Mouse (Mus musculus) embryonic facial prominence, embryonic 12.5 days (tissue): Measurements from ENCODE around the gene Plscr3. TPM values are rescaled to one million over a fixed set of nuclear protein-coding genes. Genes with fewer than 3 reads are reported as not detected.

Experiments used
- ATAC-seq: fragments of 200-750 bp; cut with Nextera tagmentation; 2 replicates; pipeline ENCODE4 v1.8.0; 2017; ENCODE audit not compliant: insufficient number of reproducible peaks, insufficient read depth, low FRiP score, low TSS enrichment
- H3K27ac ChIP-seq: fragments of 300-500 bp; sonication (generic); 2 replicates; pipeline ENCODE4 v1.5.1; 2016; ENCODE audit warnings: mild to moderate bottlenecking
- H3K27me3 ChIP-seq: fragments of 300-500 bp; sonication (generic); 2 replicates; pipeline ENCODE4 v1.6.1; 2016; ENCODE audit warnings: mild to moderate bottlenecking, moderate library complexity
- H3K36me3 ChIP-seq: fragments of 300-500 bp; sonication (generic); 2 replicates; pipeline ENCODE4 v1.6.1; 2016; ENCODE audit warnings: mild to moderate bottlenecking
- H3K4me1 ChIP-seq: fragments of 300-500 bp; sonication (generic); 2 replicates; pipeline ENCODE4 v1.6.1; 2016
- H3K4me2 ChIP-seq: fragments of 300-500 bp; sonication (generic); replicated peaks from 2 replicates; pipeline ENCODE4 v1.6.1; 2016; ENCODE audit warnings: mild to moderate bottlenecking, moderate library complexity
- H3K4me3 ChIP-seq: fragments of 300-500 bp; sonication (generic); 2 replicates; pipeline ENCODE4 v1.5.1; 2016; ENCODE audit warnings: mild to moderate bottlenecking
- H3K9ac ChIP-seq: fragments of 300-500 bp; sonication (generic); 2 replicates; pipeline ENCODE4 v1.6.1; 2016; ENCODE audit warnings: mild to moderate bottlenecking, moderate library complexity
- H3K9me3 ChIP-seq: fragments of 300-500 bp; sonication (generic); 2 replicates; pipeline ENCODE4 v1.6.1; 2016; ENCODE audit warnings: mild to moderate bottlenecking, moderate library complexity
- WGBS: fragments of 180-500 bp; shearing (Covaris S2); methylation state at CpG from one replicate; pipeline ENCODE4 v1.1.7; 2016; 5-methylcytosine and 5-hydroxymethylcytosine counted together
- polyA plus RNA-seq: library from polyadenylated mRNA; unstranded; fragments of >200 nt; fragmentation: Nextera tagmentation; extraction: Ambion mirVana; gene quantifications from 2 replicates; pipeline ENCODE4 v1.2.1, GENCODE M21; 2016

Gene Plscr3
- 122 and 127 TPM in 2 replicates for polyA plus RNA-seq

DNA sequence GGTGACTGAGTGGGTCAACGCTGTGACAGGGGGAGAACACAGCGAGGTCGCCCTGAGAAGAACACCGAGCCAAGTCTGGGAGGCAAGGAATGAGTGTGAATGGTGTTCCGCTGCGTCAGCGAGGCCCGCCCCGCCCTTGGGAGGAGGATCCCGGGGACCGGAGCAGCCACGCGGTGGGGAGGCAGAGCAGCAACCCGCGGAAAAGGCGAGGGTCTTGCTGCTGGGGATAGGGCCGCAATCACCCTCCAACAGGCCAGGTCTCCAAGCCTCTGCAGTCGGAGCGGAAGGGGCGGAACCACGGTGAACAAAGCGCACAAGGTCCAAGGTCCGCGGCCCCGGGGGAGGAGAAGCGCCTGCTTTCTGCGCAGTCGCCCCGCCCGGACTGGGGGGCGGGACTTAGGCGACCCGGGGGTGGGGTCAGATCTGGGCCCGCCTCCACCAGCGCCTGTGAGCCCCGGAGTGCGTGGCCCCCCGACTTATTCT, at the start of gene Plscr3:
Plscr3 (plus strand) TSS at position 179 of the 483 bp plus-strand sequence.
- under 1% methylated on average over 34 of the region's 38 CpGs for WGBS
- Histone ChIP-seq H3K4me1 (peaks cover 23% of the 10 kb centered on the region), H3K36me3 (peaks cover 37% of the 10 kb centered on the region), H3K27me3 (no peaks in the 10 kb centered on the region), H3K4me3 (peak within 1 kb of the TSS; percentile 70), H3K4me2 (peak within 1 kb of the TSS; percentile 86), H3K9ac (peak within 1 kb of the TSS; percentile 83), H3K9me3 (no peaks in the 10 kb centered on the region), H3K27ac (peak within 1 kb of the TSS; percentile 96)
- peak; percentile 78 for ATAC-seq

DNA sequence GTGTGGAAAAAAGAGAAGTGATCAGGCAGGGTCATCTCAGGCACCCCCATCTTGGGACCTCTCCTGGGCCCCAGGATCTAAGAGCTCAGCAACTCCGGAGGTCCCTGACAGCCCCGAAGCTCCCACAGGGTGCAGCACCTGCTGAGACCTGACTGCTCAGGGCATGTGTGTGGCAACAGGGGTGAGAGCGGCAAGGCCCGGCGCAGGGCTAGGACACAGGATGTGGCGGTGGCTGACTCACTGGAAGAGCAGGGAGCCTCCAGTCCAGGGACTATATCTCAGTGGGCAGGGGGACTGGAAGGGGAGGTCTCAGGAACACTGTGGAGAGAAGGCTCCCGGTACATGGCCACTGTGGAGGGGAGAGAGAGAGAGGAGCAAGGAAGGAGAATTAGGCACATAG, 48.3 kb upstream of the Plscr3 start:
- Histone ChIP-seq H3K4me2 (no peak overlapping the region), H3K36me3 (no peaks in the 10 kb centered on the region), H3K9me3 (no peaks in the 10 kb centered on the region), H3K27me3 (peaks cover 60% of the 10 kb centered on the region), H3K9ac (no peak overlapping the region), H3K27ac (no peak overlapping the region), H3K4me1 (peaks cover 34% of the 10 kb centered on the region), H3K4me3 (no peak overlapping the region)
- no peak for ATAC-seq
- 68% methylated on average over 7 of the region's 7 CpGs for WGBS

DNA sequence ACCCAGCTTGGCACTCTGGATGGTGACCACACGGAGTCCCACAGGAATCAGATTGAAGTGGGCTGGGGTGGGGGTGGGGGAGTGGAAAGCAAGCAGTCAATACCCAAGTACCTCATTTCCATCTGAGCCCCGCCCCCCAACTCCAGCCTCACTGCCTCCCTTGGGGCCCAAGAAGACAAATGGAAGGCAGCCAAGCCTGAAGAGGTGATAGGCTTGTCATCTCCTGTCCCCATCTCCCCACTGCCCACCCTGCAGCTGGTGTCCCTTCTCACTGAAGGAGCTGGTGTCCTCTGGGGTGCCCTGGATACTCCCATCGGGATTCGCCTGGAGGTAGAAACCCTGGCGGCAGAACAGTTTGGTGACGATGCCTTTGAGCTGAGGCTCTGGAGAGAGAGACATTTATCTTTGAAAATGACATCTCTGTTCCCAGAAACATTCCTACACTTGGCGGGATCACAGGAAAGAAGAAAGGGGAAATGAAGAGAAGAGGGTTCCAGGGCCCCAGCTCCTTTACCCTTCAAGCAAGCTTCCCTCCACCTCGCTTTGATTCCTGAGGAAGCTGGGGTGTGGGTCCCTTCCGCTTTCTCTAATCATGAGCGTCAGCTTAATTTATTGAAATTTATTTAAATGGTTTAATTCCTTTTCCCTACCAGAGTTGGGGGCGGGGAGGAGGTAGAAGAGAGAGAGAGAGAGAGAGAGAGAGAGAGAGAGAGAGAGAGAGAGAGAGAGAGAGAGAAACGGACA, 46.6 kb upstream of the Plscr3 start:
- Histone ChIP-seq H3K9me3 (no peaks in the 10 kb centered on the region), H3K36me3 (no peaks in the 10 kb centered on the region), H3K4me2 (peak overlapping the region; percentile 90), H3K4me3 (peak overlapping the region; percentile 57), H3K27ac (peak overlapping the region; percentile 83; the same call in 1 of the 2 replicates), H3K4me1 (peaks cover 50% of the 10 kb centered on the region), H3K27me3 (peaks cover 67% of the 10 kb centered on the region), H3K9ac (no peak overlapping the region; the same call in 1 of the 2 replicates)
- WGBS: 23% methylated on average over 11 of the region's 12 CpGs
- ATAC-seq: no peak

DNA sequence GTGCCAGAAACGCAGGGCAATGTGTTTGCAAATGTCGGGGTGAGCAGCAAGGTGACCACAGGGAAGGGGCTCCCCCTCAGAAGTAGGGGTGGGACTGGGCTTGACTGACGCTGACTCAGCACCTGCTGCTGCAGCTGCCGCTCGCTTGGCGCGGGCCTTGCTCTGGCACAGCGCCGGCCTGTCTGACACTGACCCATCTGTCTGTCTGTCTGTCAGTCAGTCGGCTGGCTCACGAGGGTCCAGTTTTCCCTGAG, 46.1 kb upstream of the Plscr3 start:
- Histone ChIP-seq H3K4me3 (peak overlapping the region; percentile 57), H3K9me3 (no peaks in the 10 kb centered on the region), H3K27me3 (peaks cover 72% of the 10 kb centered on the region), H3K27ac (peak overlapping the region; percentile 83), H3K4me1 (peaks cover 55% of the 10 kb centered on the region), H3K4me2 (peak overlapping the region; percentile 90), H3K36me3 (no peaks in the 10 kb centered on the region), H3K9ac (peak overlapping the region; percentile 68)
- 0% methylated on average over 11 of the region's 11 CpGs for WGBS
- 0 out of 2 replicates have a peak, but pooled peaks have one; percentile 23 for ATAC-seq

DNA sequence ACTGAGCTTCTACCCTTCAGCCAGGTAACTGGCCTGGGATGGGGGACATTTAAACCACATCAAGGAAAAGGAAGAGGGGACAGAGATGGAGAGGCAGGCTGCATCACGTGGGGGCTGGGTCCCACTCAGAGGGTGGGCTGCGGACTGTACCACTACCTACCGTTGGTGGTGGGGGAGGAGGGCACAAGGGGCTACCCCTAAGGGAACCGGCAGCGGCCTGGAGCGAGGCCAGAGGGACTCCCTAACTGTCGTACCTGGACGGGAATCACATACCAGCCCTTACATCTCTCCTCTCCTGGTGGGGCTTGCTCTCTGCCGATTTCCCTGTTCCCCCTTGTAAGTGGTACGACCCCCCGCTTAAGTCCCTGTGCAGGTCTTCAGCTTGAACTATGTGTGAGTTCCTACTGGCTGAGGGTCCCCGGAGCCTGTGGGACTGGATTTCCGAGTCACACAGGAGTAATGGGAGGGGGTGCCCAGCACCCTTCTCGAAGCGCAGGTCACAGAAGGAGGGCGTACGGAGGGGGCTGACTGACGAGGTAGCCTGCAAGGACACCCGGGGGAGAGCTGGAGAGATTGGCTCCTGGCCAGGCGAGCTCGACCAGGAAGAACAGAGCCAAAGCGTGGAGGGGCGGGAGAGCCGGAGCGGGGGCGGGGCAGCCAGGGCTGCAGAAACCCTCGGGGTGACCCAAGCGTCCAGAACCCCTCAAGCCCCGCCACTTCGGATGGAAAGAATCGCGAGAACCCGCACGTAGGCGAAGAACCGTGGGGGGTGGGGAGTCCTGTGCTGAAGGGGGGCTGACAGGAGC, 45.6 kb upstream of the Plscr3 start:
- ATAC-seq: peak; percentile 74
- Histone ChIP-seq H3K9me3 (no peaks in the 10 kb centered on the region), H3K4me1 (peaks cover 54% of the 10 kb centered on the region), H3K27me3 (peaks cover 77% of the 10 kb centered on the region), H3K4me2 (peak overlapping the region; percentile 90), H3K36me3 (no peaks in the 10 kb centered on the region), H3K27ac (peak overlapping the region; percentile 83), H3K4me3 (peak overlapping the region; percentile 57), H3K9ac (peak overlapping the region; percentile 68)
- under 1% methylated on average over 36 of the region's 36 CpGs for WGBS

DNA sequence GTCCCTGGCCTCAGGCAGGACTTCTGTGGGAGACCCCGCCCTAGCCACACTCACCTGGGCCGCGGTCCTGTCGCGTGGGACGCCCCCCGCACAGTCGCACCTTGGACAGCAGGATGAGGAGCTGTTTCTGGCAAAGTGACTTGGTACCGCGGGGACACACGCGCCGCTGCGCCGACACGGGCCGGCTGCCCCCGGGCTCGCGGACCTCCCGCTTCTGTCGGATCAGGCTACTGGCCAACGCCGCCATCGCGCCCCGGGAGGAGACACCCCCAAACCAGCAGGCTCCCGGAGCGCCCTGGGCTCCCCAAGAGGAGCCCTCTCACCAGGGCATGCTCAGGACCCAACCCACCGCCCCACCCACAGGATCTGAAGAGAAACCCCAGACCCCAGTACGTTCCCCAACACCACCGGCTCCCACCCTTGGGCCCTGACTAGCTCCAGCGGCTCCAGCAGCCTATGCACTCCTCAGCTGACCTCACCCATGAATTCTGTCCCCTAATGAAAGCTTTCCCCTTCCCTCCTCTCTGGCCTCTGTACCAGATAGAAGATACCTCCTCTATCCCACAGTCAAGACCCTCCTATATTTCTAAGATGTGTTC, 44.7 kb upstream of the Plscr3 start, which contains the start of gene Fgf11:
Fgf11 (minus strand) TSS at position 479 of the 599 bp plus-strand sequence.
- no peak for ATAC-seq
- Histone ChIP-seq H3K4me1 (peaks cover 50% of the 10 kb centered on the region), H3K9me3 (no peaks in the 10 kb centered on the region), H3K27ac (peak within 1 kb of the TSS; percentile 83), H3K4me2 (peak within 1 kb of the TSS; percentile 90), H3K36me3 (no peaks in the 10 kb centered on the region), H3K9ac (peak within 1 kb of the TSS; percentile 68), H3K27me3 (peaks cover 78% of the 10 kb centered on the region), H3K4me3 (peak within 1 kb of the TSS; percentile 57)
- under 1% methylated on average over 33 of the region's 33 CpGs for WGBS

DNA sequence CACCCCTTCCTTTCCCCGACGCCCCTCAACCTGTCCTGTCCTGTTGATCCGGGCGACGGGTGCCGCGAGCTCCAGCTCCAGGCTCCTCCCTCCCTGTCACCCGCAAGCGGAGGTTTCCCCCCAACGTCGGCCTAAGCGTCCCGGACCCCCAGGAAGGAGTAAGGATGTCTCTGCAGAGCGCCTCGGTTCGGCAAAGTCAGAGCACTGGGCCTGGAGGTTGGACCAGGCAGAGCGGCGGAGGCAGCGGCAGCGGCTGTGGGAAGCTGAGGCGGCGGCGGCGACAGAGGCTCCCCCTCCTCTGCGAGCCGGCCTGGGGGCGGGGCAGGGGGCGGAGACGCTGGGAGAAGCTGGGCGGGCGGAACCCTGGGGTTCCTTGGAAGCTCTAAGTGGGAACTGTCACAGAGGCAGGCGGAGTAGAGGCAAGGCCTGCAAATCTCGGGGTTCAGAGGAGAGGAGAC, 43.5 kb upstream of the Plscr3 start:
- WGBS: 1% methylated on average over 33 of the region's 33 CpGs
- no peaks in the 10 kb centered on the region for H3K36me3 ChIP-seq
- peaks cover 68% of the 10 kb centered on the region for H3K27me3 ChIP-seq
- peak overlapping the region; percentile 90 for H3K4me2 ChIP-seq
- H3K27ac ChIP-seq: no peak overlapping the region
- H3K9ac ChIP-seq: peak overlapping the region; percentile 62
- peaks cover 50% of the 10 kb centered on the region for H3K4me1 ChIP-seq
- H3K4me3 ChIP-seq: peak overlapping the region; percentile 57
- ATAC-seq: no peak
- no peaks in the 10 kb centered on the region for H3K9me3 ChIP-seq

DNA sequence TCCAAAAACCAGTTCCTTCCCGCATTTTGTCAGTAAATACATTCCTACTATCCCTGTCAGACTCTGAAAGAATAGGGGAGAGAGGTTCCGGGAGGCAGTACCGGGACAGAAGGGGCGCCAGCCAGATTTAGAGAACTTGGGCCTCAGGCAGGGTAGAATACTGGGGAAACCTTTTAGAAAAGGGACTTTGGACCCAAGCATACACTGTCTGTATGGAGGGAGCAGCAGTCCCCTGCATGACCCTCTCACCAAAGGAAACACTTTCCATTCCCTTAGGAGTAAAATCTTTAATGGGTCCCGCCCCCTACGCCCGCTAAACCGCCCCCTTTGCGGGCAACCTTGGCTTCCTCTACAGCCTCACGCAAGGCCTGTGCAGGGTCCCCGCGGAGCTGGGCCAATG, 42.8 kb upstream of the Plscr3 start:
- H3K27ac ChIP-seq: no peak overlapping the region
- peaks cover 62% of the 10 kb centered on the region for H3K27me3 ChIP-seq
- H3K9me3 ChIP-seq: no peaks in the 10 kb centered on the region
- peak overlapping the region; percentile 90 for H3K4me2 ChIP-seq
- H3K4me1 ChIP-seq: peaks cover 50% of the 10 kb centered on the region
- H3K36me3 ChIP-seq: no peaks in the 10 kb centered on the region
- WGBS: under 1% methylated on average over 12 of the region's 12 CpGs
- H3K4me3 ChIP-seq: peak overlapping the region; percentile 42
- peak overlapping the region; percentile 52 for H3K9ac ChIP-seq
- no peak for ATAC-seq

DNA sequence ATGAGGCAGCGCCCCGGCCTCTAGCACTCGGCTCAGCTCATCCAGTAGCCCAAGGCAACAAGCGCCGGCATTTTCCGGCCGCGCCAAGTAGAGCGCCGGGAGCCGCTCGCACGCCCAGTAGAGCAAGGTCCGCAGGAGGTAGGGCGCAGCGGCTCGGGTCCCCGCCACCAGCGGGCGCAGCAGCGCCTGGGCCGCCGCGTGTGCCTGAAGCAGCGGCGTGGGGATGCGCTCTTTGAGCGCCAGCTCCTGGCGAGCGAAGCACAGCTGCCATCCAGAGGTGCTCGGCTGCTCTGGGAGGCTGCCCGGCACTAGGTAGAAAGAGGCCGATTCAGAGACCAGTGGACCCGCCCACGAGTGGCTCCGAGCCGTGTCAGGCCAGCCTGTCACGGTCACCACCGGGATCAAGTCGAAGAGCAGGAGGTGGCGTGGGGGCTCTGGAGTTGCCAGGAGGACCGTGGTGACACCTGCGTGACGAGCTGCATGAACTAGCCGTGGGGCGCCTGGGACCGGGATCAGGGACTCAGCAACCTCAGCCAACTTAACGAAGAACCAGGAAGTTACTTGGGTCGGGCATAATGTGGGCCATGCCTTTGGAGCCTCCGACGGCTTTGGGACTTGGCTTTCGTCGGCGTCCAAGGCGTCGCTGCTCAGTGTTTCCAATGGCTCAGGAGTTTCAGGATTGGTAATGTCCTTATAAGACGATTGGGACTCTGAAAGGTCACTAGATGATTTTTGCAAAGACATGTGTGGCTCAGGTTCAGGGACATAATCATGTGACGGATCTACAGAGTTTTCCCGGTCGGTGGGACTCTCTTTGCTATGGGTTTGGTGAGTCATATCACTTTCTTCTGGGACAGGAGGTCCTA, 42.2 kb upstream of the Plscr3 start:
- Histone ChIP-seq H3K4me1 (peaks cover 50% of the 10 kb centered on the region), H3K36me3 (no peaks in the 10 kb centered on the region), H3K27me3 (peaks cover 56% of the 10 kb centered on the region), H3K4me3 (peak overlapping the region; percentile 42), H3K9ac (peak overlapping the region; percentile 52), H3K27ac (no peak overlapping the region), H3K4me2 (peak overlapping the region; percentile 90), H3K9me3 (no peaks in the 10 kb centered on the region)
- WGBS: 1% methylated on average over 60 of the region's 60 CpGs
- ATAC-seq: peak; percentile 22; the same call in 1 of the 2 replicates

DNA sequence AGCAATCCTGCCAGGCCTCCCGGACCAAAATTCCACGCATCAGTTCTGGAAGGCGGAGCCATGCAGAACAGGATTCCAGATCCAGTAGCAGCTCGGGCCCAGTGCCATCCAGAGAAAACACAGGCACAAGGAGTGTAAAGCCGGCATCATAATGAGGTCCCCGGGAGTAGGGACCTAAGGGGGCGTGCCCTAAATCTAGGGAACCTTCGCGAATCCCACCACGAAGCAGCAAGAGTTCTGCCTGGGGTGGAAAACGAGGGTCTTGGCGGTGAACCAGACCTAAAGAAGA, 41.6 kb upstream of the Plscr3 start:
- H3K4me2 ChIP-seq: peak overlapping the region; percentile 90
- H3K4me3 ChIP-seq: peak overlapping the region; percentile 42; the same call in 1 of the 2 replicates
- H3K9ac ChIP-seq: 0 out of 2 replicates have a peak overlapping the region, but pooled peaks have one; percentile 41
- peaks cover 47% of the 10 kb centered on the region for H3K4me1 ChIP-seq
- no peaks in the 10 kb centered on the region for H3K9me3 ChIP-seq
- H3K27ac ChIP-seq: no peak overlapping the region
- no peaks in the 10 kb centered on the region for H3K36me3 ChIP-seq
- H3K27me3 ChIP-seq: peaks cover 56% of the 10 kb centered on the region
- ATAC-seq: no peak
- WGBS: 6% methylated on average over 12 of the region's 12 CpGs
